Mouse (Mus musculus): Measurements from ENCODE around the gene Bud23.
"Not testable (repeated sequence)": the region's sequence is repeated elsewhere in the genome, so short reads cannot be mapped to it uniquely, and the experiment has no call there.

Gene Bud23

GRCm38 (mm10) chr5:135064909-135065446, at the start of gene Bud23:
TSS of gene Bud23 (minus strand) at chr5:135064959.
- DNase-seq (ENCODE audit: low spot score) = not testable (repeated sequence)

DNA sequence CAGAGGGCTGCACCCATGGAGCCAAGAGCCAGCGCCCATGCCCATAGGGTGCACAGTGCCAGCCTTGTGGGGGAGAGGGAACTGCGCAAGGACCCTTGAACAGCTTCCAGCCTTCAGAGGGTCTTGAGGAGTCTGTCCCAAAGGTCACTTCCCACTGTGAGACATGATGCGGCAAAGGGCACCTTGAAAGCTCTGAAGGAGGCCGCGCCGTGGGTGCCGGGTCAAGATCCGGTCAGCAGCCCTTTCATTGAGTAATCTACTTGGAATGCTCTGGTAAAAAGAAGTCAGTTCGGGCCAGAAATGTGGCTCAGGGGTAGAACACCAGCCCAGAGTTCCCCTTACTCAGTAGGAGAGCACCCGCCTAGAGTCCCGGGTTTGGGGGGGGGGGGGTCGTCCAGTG, 49.0 kb upstream of the Bud23 start:
- no peak for DNase-seq (ENCODE audit: low spot score)

DNA sequence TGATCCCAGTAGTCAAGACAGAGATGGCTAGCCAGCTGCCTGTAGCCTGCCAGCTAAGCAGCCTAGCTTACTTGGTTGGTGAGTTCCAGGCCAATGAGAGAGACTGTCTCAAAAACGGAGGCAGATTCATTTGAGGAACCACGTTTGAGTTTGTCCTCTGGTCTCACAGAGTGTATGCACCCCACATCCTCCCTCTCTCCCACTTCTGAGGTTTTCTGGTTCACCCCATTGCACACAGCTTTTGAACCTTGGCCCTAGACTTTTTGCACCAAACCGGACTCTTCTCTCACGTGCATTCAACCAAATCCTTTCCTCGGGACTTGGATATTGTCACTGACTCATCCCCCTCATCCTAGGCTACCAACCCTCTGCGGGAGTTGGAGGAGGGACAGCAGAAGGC, 45.2 kb upstream of the Bud23 start:
- DNase-seq (ENCODE audit: low spot score) = no peak

- no peak for DNase-seq (ENCODE audit: low spot score)
Observed at GRCm38 (mm10) chr5:135109426-135109825, 44.7 kb upstream of the Bud23 start.

GRCm38 (mm10) chr5:135109017-135109416, 44.3 kb upstream of the Bud23 start:
- no peak for DNase-seq (ENCODE audit: low spot score)

DNA sequence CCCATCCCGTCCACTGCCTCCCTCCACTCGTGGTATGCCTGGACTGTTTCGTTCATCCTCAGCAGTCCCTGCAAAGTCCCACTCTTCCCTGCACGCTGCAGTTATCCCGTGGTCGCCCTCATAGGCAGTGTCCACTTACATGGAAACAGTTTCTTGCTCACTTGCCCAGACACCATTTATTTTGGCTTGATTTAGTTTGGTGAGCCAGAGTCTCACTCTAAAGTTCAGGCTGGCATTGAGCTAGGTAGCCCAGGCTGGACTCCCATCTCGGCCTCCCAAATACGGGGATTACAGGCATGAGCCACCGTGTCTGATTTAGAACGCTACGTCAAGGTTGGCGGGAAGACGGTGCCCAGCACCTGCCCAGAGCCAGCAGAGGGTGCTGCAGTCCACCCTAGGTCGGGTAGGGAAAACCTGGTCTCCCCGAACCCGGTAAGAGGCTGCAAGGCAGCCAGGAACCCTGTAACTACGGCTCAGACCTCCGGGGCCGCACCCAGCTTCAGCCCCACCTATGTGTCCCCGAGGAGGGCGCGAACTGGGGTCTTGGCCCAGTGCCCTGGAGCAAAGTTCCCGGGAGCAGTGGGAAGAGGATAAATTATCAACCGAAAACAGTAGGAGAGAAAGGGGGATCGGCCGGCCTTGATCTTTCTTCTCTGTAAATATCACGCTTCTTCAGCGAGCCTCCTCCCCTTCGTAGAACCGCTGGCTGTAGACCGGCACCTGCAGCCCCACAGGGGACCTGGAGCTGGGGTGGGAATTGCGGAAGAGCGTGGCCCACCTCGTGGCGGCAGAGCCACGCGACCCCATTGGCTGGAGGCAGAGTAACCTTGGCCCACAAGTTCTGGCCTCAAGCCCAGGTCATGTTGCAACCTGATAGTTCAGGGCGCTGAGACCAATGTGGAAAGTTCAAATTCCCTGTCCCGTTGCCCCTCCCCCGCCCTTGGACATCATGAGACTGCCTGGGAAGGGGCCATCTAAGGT, 43.1 kb upstream of the Bud23 start:
- peak; percentile 89 for DNase-seq (ENCODE audit: low spot score)

- peak; percentile 93 for DNase-seq (ENCODE audit: low spot score)
Observed at GRCm38 (mm10) chr5:135106758-135107256, 42.0 kb upstream of the Bud23 start.

GRCm38 (mm10) chr5:135103999-135104660, 39.4 kb upstream of the Bud23 start:
- DNase-seq (ENCODE audit: low spot score) = no peak

DNA sequence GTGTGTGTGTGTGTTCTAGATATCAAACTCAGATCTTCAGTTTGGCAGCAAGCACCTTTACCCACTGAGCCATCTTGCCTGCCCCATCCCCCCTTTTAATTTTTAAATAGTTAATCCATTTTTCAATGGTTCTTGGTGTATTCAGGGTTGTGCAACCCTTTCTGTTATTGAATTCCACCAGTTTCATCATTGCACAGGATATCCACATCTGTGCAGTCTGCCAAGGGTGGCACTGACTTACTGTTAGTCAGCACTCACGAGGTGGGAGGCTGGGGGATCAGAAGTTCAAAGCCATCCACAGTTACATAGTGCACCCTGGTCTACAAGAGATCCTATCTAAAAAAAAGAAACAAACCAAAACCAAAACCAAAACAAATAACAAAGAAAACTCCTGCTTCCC, 36.2 kb upstream of the Bud23 start:
- no peak for DNase-seq (ENCODE audit: low spot score)

DNA sequence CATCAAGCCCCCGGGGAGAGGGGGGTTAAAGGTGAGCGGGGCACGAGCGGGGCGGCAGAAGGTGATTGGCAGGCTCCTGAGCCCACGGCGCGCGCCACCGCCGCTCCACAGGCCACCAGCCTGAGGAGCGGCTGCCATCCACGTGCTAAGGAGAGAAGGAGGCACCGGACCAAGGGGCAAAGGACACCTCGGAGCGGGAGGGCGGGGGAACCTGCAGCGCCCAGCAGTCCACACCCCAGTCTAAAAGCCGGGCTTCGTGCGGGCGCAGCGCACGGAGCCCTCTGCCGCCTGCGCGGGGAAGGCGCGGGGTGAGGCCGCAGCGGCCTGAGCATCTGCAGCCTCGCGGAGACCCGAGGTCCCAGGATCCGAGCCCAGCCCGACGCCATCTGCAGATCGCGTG, 24.9 kb upstream of the Bud23 start, which contains the start of gene Mlxipl:
Mlxipl (plus strand) TSS at position 238 of the 400 bp plus-strand sequence.
- DNase-seq (ENCODE audit: low spot score) = no peak

- DNase-seq (ENCODE audit: low spot score) = no peak
Observed at GRCm38 (mm10) chr5:135086871-135087270, 22.1 kb upstream of the Bud23 start.

- no peak for DNase-seq (ENCODE audit: low spot score)
Observed at GRCm38 (mm10) chr5:135080539-135080938, 15.8 kb upstream of the Bud23 start.

- DNase-seq (ENCODE audit: low spot score) = no peak
Observed at GRCm38 (mm10) chr5:135079578-135079977, 14.8 kb upstream of the Bud23 start.

DNA sequence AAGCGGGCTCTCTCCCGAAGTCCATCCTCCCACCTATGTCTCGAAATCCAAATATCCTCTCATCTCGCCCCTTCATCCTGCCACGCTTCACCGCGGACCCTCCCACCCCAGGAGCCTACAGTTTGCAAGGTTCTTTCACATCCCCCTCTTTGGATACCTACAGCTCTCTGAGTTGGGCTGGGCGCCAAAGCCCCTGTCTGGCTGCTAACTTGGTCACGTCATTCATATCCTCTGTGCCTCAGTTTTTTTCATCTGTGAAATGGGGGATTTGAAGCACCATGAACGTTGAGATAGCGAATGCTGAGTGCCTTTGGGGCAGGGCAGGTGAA, 13.7 kb upstream of the Bud23 start:
- DNase-seq (ENCODE audit: low spot score) = no peak

- DNase-seq (ENCODE audit: low spot score) = peak; percentile 98
Observed at GRCm38 (mm10) chr5:135077564-135078481, 13.1 kb upstream of the Bud23 start, which contains the start of gene Vps37d. TSS of gene Vps37d (minus strand) at chr5:135078266.

- DNase-seq (ENCODE audit: low spot score) = peak; percentile 59
Observed at GRCm38 (mm10) chr5:135076931-135077505, 12.3 kb upstream of the Bud23 start.

- no peak for DNase-seq (ENCODE audit: low spot score)
Observed at GRCm38 (mm10) chr5:135076368-135076767, 11.6 kb upstream of the Bud23 start.

GRCm38 (mm10) chr5:135075655-135076054, 10.9 kb upstream of the Bud23 start:
- DNase-seq (ENCODE audit: low spot score) = no peak

DNA sequence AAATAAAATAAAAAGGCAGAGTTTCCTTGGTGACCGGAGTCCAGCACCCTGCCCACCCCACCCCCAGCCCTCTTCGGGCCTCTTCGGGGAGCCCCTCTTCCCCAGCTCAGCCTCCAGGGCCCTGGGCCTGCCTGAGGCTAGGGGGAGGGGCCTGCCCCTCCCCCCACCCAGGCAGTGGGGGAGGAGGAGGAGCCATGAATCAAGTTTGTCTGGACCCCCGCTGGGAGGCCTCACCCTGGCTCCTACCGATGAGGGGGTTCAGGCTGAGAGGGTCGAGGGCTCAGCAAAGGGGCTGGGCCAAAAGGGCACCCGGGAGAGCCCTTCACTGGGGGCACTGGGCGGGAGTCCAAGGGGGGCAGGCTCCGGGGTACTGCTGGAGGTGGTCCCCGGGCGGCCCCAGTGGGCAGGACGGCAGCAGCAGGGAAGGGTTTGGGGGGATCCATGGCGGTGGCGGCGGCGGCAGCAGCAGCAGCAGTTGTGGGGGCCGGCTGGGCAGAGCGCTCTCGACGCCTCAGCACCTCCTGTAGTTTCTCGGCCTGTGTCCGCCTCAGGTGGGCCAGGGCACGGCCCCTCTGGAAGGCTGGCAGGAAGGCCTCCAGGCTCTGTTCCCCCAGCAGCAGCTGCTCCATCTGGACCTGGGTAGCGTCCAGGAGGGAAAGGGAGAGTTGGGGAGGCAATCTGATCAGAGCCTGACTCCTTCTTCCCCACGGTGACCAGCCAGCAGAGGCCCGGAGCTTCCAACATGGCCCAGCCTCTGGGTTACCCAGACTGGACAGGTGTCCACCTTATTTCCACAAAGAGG, 8.8 kb upstream of the Bud23 start:
- DNase-seq (ENCODE audit: low spot score) = peak; percentile 65

DNA sequence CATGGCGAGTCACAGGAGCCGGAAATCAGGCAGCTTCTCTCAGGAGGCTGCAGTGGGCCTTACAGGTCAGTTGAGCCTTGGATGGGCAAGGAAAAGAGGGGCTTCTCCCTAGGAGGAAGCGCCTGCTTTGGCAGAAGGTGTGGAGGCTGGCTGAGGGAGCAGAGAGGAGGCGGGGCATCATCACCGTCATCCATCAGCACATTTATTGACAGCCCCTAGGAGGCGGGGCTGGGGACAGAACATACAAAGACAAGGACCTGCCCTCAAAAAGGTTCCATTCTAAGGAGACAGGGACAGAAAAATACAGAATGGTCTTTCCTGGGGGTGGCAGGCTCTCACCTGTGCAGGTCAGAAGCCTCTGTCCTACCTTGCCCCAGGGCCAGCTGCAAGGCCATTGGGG, 8.0 kb upstream of the Bud23 start:
- DNase-seq (ENCODE audit: low spot score) = no peak

Measured in testis, postnatal 10 days (tissue).